Mouse (Mus musculus) G1E (cell line): ENCODE measurements around the gene Fsip1.

Source experiments
- CTCF ChIP-seq: IDR thresholded peaks from 2 replicates; pipeline ENCODE4 v1.5.1; 2012; ENCODE audit warnings: low read depth, low read length, inconsistent platforms, mixed read lengths
- GATA1 ChIP-seq: IDR thresholded peaks from 2 replicates; pipeline ENCODE4 v1.6.1; 2012; ENCODE audit warnings: borderline replicate concordance, low read length, inconsistent platforms, mixed read lengths
- POLR2AphosphoS5 ChIP-seq: IDR thresholded peaks from 2 replicates; pipeline ENCODE4 v1.6.1; 2012; ENCODE audit warnings: low read depth, low read length, inconsistent platforms; ENCODE audit not compliant: insufficient replicate concordance

DNA sequence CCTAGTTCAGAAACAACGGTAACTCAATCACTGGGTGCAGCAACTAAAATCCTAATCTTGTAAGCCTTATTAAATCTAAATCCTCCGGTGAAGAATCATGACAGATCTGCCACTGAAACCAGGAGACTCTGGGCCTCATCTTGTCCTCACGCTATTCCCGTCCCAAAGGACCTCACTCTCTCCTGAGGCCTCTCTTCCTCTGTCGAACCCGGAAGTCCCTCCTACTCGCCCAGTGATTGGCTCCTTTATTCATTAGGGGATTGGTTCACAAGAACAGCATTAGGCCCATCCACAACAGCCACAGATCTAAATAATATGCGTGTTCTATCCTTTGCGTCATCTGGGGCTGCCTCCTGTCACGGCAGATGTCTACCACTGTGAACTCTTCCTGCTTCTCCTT is 14.8 kb upstream of the Fsip1 start:
- TF ChIP-seq POLR2AphosphoS5 (no peak), GATA1 (no peak), CTCF (no peak)
